Mouse (Mus musculus) stomach, embryonic 14.5 days (tissue): Measurements from ENCODE around the gene Isoc2b. TPM values are rescaled to one million over a fixed set of nuclear protein-coding genes. Genes with fewer than 3 reads are reported as not detected.
"Not testable (repeated sequence)": the region's sequence is repeated elsewhere in the genome, so short reads cannot be mapped to it uniquely, and the experiment has no call there.

ENCODE experiments used
- ATAC-seq: fragments of 200-750 bp; cut with Nextera tagmentation; 2 replicates; pipeline ENCODE4 v1.8.0; 2017; ENCODE audit warnings: low read depth, moderate TSS enrichment; ENCODE audit not compliant: insufficient number of reproducible peaks, insufficient read depth, low FRiP score
- H3K27ac ChIP-seq: fragments of 300-500 bp; sonication (generic); 2 replicates; pipeline ENCODE4 v1.5.1; 2014; ENCODE audit warnings: mild to moderate bottlenecking, low read length, moderate library complexity, mixed read lengths
- H3K27me3 ChIP-seq: fragments of 300-500 bp; sonication (generic); 2 replicates; pipeline ENCODE4 v1.6.1; 2014; ENCODE audit warnings: low read length, control low read depth, mixed read lengths; ENCODE audit not compliant: control insufficient read depth, insufficient read depth
- H3K36me3 ChIP-seq: fragments of 300-500 bp; sonication (generic); 2 replicates; pipeline ENCODE4 v1.6.1; 2014; ENCODE audit warnings: mild to moderate bottlenecking, control low read depth, low read length, moderate library complexity, mixed read lengths; ENCODE audit not compliant: control insufficient read depth, insufficient read depth
- H3K4me1 ChIP-seq: fragments of 300-500 bp; sonication (generic); 2 replicates; pipeline ENCODE4 v1.6.1; 2014; ENCODE audit warnings: low read length, control low read depth, mixed read lengths; ENCODE audit not compliant: control insufficient read depth, insufficient read depth
- H3K4me2 ChIP-seq: fragments of 300-500 bp; sonication (generic); replicated peaks from 2 replicates; pipeline ENCODE4 v1.6.1; 2014; ENCODE audit warnings: low read depth, low read length, control low read depth
- H3K4me3 ChIP-seq: fragments of 300-500 bp; sonication (generic); 2 replicates; pipeline ENCODE4 v1.5.1; 2014; ENCODE audit warnings: low read depth, low read length, control low read depth
- H3K9ac ChIP-seq: fragments of 300-500 bp; sonication (generic); replicated peaks from 2 replicates; pipeline ENCODE4 v1.6.1; 2014; ENCODE audit warnings: low read depth, mild to moderate bottlenecking, control low read depth, low read length, moderate library complexity, mixed read lengths
- H3K9me3 ChIP-seq: fragments of 300-500 bp; sonication (generic); 2 replicates; pipeline ENCODE4 v1.6.1; 2016; ENCODE audit warnings: low read depth, low read length, control low read depth; ENCODE audit not compliant: control insufficient read depth
- WGBS: fragments of 180-500 bp; shearing (Covaris S2); extraction: QIAGEN DNeasy Blood & Tissue Kit; methylation state at CpG from one replicate; pipeline ENCODE4 v1.1.7; 2014; 5-methylcytosine and 5-hydroxymethylcytosine counted together
- polyA plus RNA-seq: library from polyadenylated mRNA; unstranded; fragments of >200 nt; fragmentation: Nextera tagmentation; extraction: Ambion mirVana; gene quantifications from 2 replicates; pipeline ENCODE4 v1.2.1, GENCODE M21; 2014

Gene Isoc2b
- polyA plus RNA-seq, 1 experiment from 2014 or later = 7.0 TPM

DNA sequence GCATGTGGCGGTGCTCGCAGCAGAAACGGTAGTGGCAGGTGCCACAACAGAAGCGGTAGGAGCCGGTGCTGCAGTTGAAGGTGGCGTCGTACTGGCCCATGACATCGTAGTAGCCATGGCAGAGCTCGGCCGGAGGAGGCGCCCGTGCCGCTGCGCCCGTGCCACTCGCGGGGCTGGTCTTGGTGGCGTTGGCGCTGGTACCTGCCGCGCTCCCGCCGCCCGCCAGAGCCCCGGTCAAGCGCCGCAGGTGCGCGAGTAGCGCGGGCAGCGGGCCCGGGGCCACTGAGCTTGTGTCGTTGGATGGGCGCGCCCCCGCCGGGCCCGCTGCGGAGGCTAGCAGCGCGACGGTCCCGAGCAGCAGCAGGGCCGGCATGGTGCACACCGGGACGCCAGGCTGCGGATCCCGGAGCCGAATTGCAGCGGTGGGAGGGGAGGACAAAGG, 33.7 kb downstream of the Isoc2b start:
- Histone ChIP-seq H3K27ac (no peak overlapping the region), H3K4me3 (peak overlapping the region; percentile 41), H3K27me3 (peaks cover 20% of the 10 kb centered on the region; the same call in 1 of the 2 replicates), H3K9ac (peak overlapping the region; percentile 42; the same call in 1 of the 2 replicates), H3K4me2 (peak overlapping the region; percentile 80), H3K36me3 (no peaks in the 10 kb centered on the region), H3K4me1 (0 out of 2 replicates have a peak, but pooled peaks cover 3% of the 10 kb centered on the region), H3K9me3 (0 out of 2 replicates have a peak, but pooled peaks cover 3% of the 10 kb centered on the region)
- WGBS = under 1% methylated on average over 51 of the region's 51 CpGs
- ATAC-seq = peak; percentile 74

DNA sequence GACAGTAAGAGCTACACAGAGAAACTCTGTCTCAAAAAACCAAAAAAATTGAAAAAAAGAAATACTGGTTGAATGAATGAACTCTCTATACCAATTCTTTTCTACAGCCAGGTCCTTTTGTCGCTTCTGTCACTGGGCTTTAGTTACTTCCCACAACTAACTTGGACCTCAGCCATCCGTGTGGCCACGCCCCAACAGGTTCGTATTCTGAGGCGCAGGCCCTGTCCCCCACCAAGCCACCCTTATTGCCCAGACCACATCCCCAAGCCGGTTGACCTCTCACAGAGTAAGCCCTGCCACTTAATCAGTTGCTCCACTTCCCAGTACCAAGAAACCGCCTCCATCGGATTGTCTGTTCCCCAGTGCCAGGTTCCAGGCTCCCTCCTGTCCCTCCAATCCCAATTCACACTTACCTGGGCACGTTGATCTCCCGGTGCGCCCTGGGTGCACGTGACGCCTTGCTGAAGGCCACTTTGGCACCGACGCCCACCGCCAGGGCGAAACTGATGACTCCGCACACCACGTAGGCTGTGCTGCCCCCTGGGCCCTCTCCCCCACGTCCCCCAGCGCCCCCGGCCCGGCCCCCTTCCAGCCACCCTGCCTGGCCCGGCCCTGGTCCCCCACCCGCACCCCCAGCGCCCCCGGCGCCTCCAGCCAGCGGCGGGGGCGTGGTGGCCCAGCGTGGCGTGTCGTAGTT, 34.3 kb downstream of the Isoc2b start:
- Histone ChIP-seq H3K27me3 (peaks cover 20% of the 10 kb centered on the region; the same call in 1 of the 2 replicates), H3K9me3 (0 out of 2 replicates have a peak, but pooled peaks cover 3% of the 10 kb centered on the region), H3K27ac (no peak overlapping the region), H3K4me2 (peak overlapping the region; percentile 80), H3K4me3 (peak overlapping the region; percentile 41), H3K9ac (peak overlapping the region; percentile 42; the same call in 1 of the 2 replicates), H3K36me3 (no peaks in the 10 kb centered on the region), H3K4me1 (0 out of 2 replicates have a peak, but pooled peaks cover 3% of the 10 kb centered on the region)
- 7% methylated on average over 32 of the region's 34 CpGs for WGBS
- peak; percentile 39; the same call in 1 of the 2 replicates for ATAC-seq

DNA sequence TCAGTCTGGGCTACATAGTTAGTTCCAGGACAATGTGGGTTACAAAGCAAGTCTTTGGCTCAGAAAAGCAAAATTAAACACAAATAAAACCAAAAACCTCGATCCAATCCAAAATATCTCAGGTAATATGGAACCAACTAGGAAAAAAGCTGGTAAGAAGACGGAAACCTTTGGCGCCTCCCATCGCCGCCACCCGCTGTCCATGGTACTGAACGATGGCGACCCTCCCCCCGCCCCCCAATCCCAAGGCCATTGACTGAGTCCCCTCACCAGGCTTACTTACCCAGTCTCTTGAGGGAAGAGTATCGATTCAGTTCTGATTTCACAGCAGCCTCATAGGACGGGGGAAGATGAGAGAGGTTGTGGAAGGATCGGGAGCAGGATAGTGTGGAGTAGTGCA, 39.6 kb downstream of the Isoc2b start:
- Histone ChIP-seq H3K9ac (no peak overlapping the region), H3K27ac (no peak overlapping the region), H3K4me2 (no peak overlapping the region), H3K9me3 (no peaks in the 10 kb centered on the region), H3K4me1 (no peaks in the 10 kb centered on the region), H3K4me3 (no peak overlapping the region), H3K27me3 (peaks cover 9% of the 10 kb centered on the region; the same call in 1 of the 2 replicates), H3K36me3 (no peaks in the 10 kb centered on the region)
- no peak for ATAC-seq
- 5% methylated on average over 12 of the region's 12 CpGs for WGBS

DNA sequence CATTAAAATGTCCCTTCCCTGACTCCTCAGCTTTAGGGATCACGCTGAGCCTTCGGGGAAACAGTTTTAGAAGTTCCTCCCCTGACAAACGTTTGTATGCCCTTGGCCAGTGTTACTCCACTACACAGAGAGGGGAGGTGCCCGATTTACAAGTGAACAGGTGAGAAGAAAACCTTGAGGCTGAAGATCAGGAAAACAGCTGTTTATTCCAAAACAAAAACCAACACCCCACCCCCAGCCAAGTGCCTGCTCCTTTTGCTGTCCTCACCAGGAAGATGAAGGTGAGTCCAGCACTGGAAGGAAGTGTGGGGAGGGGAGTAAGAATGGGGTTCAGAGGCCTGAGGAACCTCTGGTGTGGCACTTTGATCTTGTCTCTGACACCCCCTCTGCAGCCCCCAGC, 44.7 kb downstream of the Isoc2b start:
- WGBS = 47% methylated on average over 4 of the region's 4 CpGs
- no peak overlapping the region for H3K27ac ChIP-seq
- H3K4me2 ChIP-seq = no peak overlapping the region
- H3K4me1 ChIP-seq = no peaks in the 10 kb centered on the region
- no peaks in the 10 kb centered on the region for H3K36me3 ChIP-seq
- no peaks in the 10 kb centered on the region for H3K27me3 ChIP-seq
- H3K4me3 ChIP-seq = no peak overlapping the region
- ATAC-seq = no peak
- H3K9me3 ChIP-seq = no peaks in the 10 kb centered on the region
- H3K9ac ChIP-seq = no peak overlapping the region

DNA sequence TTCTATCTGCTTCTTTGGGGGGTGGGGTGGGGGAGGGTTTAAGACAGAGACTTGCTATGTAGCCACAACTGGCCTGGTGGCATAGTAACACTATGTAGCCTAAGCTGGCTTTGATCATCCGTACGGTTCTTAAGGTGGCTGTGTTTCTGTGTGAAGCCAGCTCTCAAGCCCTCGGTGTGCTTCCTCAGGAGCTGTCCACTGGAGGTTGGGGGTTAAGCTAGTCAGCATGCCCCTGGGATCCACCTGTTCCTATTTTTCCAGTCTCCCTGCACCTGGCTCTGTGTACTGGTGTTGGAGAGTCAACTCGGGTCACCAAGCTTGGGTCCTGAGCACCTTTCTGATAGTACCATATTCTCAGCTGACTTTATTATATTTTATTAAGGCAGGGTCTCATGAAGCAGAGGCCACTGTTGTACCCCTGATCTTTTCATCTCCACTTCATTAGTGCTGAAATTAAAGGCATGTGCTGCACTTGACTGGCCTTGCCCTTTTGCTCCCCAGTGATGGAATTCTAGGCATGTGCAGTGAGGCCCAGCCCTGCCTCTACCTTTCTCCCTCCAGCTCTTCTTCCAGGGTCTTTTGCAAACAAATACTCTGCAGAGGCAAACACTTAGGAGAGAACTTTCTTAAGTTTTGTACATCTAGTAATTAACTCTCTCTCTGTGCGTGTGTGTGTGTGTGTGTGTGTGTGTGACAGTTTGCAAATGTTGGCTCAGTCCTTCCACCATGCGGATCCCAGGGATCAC, 47.7 kb downstream of the Isoc2b start:
- Histone ChIP-seq H3K27ac (no peak overlapping the region), H3K4me1 (no peaks in the 10 kb centered on the region), H3K27me3 (no peaks in the 10 kb centered on the region), H3K9me3 (no peaks in the 10 kb centered on the region), H3K4me3 (no peak overlapping the region), H3K36me3 (no peaks in the 10 kb centered on the region), H3K9ac (no peak overlapping the region), H3K4me2 (no peak overlapping the region)
- WGBS = 49% methylated on average over 6 of the region's 6 CpGs
- ATAC-seq = no peak; the same call in 1 of the 2 replicates

DNA sequence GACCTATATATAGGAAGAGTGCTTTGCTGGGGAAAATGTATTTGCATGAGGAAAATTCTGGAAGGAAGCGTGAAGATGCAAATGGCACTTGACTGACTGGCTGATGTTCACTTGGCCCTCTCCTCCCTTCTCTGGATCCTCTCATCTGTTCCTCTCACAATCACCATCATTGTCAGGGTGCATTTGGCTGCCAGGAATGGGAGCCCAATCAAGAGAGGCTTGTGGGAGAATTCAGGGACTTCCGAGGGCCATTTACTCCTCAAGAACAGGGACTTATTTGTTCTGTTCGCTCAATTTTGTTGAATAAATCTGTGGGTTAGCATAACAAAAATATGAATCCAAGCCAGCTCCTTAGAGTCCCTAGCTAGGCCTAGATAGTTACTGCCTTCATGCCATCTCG, 48.4 kb downstream of the Isoc2b start:
- no peaks in the 10 kb centered on the region for H3K36me3 ChIP-seq
- H3K9me3 ChIP-seq = no peaks in the 10 kb centered on the region
- H3K9ac ChIP-seq = no peak overlapping the region
- 75% methylated on average over 4 of the region's 4 CpGs for WGBS
- no peaks in the 10 kb centered on the region for H3K27me3 ChIP-seq
- no peaks in the 10 kb centered on the region for H3K4me1 ChIP-seq
- no peak overlapping the region for H3K4me2 ChIP-seq
- no peak overlapping the region for H3K27ac ChIP-seq
- H3K4me3 ChIP-seq = no peak overlapping the region
- no peak for ATAC-seq

DNA sequence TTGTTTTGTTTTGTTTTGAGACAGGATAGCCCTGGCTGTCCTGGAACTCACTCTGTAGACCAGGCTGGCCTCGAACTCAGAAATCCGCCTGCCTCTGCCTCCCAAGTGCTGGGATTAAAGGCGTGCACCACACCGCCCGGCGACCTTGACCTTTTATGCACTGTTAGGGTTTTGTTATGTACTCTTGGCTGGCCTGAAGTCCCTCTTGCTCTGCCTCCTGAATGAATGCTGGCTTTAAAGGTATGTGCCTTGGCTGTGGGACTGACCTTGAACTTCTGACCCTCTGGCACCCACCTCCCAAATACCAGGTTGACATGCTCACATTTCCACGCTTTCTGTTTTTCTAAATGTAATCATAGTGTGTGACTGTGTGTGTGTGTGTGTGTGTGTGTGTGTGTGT, 49.1 kb downstream of the Isoc2b start:
- not testable (repeated sequence) for H3K4me3 ChIP-seq, H3K27me3 ChIP-seq, H3K9me3 ChIP-seq, H3K4me1 ChIP-seq, ATAC-seq, H3K27ac ChIP-seq, H3K36me3 ChIP-seq, H3K9ac ChIP-seq, H3K4me2 ChIP-seq
- WGBS = 90% methylated on average over 7 of the region's 7 CpGs

DNA sequence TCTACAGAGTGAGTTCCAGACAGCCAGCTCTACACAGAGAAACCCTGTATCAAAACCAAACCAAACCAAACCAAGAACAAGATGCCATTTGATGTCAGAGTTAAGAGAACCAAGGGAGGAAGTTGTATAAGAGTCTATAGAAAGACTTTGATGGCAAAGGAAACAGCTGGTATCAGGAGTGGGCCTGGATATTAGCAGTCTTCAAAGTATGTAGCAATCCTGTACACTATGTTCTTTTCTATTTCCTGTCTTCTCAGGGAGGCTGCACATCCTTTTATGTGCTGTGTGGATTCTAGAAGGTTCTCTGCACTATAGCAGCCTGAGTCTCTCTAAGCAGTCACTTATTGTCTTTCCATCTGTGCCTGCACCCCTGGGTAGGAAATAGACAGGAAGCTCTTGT, 53.5 kb downstream of the Isoc2b start:
- ATAC-seq = no peak
- H3K27ac ChIP-seq = no peak overlapping the region

More for the DNA sequence above, 53.5 kb downstream of the Isoc2b start:
- no peak overlapping the region for H3K4me2 ChIP-seq
- no peak overlapping the region for H3K9ac ChIP-seq
- H3K36me3 ChIP-seq = no peaks in the 10 kb centered on the region
- H3K4me3 ChIP-seq = no peak overlapping the region
- H3K27me3 ChIP-seq = no peaks in the 10 kb centered on the region
- no peaks in the 10 kb centered on the region for H3K9me3 ChIP-seq
- no peaks in the 10 kb centered on the region for H3K4me1 ChIP-seq
